Mouse (Mus musculus): Measurements from ENCODE around the gene Pde4d.

The Pde4d gene

DNA sequence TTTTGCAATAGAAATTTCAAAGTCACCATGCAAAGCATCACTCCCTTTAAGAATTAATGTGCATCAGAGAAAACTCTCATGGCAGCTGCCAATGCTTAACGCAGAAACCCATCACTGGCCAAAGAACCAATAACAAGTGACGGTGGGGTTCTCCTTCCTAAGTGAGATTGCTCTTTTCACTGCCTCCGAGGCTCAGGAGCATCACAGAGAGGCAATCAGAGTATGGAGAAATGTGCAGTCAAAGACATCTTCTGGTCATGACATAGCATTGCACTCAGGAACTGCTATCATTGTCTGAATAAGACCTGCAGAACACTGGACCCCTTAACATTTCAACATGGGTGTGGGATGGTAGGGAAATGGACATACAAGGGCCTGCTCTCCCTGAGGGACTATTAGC, 892.2 kb downstream of the Pde4d start:
- DNase-seq: no peak

DNA sequence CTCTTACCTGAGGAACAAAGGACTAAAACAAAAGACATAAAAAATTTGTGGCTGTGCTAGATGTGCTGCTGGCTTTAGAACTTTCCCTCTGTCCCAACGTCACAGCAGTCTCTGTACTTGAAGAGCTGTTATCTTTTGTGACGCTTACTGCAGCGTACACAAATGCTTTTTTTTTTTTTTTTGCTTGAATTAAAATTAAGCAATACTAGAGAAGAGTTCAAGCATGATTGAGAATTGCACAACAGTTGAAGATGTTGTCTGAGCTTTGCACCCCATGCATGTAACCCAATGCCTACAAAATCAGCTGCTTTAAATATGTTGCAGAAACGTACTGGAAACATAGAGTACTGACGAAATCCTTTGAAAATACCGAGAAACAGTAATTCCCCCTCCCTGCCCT, 892.7 kb downstream of the Pde4d start:
- no peak for DNase-seq

DNA sequence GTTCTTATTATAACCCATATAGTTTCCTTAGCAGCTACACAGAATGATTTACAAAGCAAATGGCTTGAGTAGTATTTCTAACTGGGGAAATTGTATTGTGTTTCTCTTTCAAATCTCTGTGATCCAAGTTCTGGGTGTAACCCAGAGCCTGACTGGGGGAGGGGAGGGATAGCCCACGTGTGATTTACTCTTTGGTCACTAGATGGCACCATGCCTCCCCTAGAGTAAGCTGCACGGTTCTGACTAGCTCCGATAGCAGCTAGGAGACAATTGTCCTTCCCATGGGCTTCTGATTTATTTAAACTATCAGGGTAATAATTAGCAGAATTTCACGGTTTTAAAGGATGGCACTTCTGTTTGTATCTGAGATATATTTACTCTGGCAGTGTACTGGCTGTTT, 893.8 kb downstream of the Pde4d start:
- peak; percentile 81 for DNase-seq

DNA sequence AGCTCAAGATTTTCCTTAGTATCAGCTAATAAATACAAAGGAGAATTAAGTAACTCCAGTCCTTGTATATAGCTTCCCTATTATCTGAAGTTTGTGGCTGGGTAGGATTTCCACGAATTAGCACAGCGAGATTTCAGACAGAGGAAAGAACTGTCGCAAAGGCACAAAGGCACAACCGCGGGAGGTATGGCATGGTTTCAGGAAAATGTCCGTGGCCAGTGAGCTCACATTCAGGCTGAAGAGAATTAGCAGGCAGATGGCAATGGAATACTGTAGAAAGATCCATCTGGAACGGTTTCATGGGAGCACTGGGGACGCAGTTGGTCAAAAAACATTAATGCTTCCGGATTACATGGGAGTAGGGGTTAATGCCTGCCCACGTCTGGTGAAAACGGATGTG, 898.0 kb downstream of the Pde4d start:
- no peak for DNase-seq

DNA sequence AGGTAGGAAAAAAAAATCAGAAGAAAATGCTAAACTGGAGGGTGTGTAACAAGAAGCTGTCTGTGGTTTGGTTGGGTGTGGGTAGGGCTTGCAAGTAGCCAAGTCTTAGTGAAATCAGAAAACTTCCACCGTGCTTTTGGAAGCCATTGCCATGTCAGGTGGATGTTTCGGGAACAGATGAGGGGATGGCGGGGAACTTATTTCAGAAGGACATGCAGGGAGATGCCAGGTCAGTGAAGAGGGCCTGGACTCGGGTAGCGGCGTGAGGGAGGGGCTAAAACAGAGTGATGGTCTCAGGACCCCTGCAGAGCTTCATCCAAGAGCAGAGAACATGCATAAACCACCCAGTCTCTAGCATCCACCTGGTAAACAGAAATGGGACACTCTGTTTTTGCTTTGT, 898.6 kb downstream of the Pde4d start:
- DNase-seq: no peak

DNA sequence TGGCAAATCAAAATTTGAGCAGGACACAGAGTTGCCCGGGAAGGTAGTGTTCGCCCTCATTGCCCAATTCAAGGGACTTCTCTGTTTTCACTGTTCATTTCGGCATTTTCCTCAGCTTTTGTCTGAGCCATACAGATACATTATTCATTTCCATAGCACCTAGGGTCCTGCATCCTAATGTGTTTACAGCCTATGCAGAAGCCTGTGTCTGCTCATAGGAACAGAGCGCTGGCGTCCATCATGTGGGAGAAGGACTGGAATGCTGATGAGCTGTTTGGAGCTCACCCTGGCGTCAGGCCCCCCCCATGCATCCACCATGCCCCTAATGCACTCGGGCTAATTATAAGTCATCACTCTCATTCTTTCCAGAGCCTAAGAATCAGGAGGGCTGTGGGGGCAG, 900.4 kb downstream of the Pde4d start:
- DNase-seq: no peak

DNA sequence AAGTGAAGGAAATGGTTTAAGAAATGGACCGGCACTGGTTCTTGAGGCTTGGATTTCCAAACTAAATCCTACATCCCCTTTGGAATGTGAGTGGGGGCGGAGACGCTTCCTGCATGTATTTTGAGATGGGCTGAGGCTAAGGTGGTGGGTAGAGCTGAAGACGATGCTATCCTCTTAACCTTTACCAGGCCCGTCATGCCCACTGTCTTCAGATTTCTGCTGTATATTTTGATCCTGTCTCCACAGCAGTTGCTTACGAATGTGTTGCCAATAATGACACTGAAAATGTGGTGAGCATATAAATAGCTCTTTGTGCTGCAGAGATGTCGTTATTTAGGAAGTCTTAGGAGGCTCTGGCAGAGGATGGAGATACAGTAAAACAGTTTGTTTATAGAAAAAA, 904.3 kb downstream of the Pde4d start:
- no peak for DNase-seq

DNA sequence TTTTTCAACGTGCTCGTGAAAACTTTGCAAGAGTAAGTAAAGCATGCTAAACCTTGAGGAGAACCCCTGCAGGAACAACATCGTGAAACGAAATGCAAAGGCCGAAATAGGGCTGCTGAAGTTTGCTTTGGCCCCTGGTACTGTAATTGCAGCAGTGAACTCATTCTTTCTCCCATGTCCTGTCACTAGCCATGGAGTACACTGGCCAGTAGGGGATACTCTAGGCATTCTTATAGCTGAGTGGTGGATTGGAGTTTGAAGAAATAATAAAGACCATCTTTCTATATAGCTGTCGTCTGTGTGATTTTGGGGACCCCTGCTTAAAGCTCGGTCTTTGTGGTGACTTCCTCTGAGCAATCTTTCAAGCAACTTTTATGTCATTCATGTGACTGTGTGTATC, 906.5 kb downstream of the Pde4d start:
- no peak for DNase-seq

DNA sequence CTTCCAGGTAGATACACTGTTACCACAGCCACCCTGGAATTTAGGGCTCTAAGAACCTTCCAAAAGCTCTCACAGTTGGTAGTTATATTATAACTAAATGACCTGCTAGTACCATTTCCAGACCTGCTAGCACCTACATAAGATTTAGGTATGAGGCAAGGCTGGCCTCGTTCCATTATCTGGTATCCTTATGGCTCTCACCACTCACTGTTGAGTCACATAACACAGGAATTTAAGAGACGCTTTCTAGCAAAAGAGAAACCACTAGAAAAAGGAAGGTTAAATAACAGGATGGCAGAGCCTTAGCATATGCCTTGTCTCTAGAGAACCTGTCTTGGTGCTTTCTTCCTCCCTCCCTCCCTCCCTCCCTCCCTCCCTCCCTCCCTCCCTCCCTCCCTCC, 910.2 kb downstream of the Pde4d start:
- DNase-seq: no peak

DNA sequence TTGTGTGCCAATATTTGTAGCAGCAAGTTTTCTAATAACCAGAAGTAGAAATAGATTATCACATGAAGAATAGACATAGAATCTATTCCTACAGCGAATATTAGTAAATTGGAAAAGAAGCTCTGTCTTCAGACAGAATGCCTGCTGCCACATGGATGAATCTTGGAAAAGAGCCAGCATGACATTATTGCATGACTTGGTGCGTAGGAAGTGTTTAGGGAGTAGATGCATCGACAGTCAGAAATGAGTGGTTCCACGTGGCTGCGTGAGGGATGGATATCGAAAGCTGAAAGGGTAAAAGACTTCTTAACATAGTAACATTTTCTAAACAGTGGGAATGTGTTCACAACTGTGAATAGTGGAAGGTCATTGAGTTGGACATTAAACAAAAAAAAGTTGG, 912.6 kb downstream of the Pde4d start:
- no peak for DNase-seq

DNA sequence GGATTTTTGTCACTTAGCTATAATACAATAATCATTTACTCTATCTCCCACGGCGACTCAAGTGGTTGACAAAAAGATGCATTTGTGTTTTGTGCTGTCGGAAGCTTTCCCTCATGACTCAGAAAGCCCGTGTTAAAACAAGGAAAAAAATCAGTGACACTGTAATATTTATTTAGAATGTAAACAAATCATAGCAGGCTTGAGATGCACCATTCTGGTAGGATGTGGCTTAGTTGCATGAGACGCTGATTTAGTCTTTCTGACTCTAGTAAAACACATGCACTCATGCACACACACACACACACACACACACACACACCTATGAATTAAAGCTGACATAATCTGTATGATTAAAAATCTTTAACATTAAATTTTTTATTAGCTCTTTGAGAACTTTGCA, 924.7 kb downstream of the Pde4d start:
- DNase-seq: no peak

DNA sequence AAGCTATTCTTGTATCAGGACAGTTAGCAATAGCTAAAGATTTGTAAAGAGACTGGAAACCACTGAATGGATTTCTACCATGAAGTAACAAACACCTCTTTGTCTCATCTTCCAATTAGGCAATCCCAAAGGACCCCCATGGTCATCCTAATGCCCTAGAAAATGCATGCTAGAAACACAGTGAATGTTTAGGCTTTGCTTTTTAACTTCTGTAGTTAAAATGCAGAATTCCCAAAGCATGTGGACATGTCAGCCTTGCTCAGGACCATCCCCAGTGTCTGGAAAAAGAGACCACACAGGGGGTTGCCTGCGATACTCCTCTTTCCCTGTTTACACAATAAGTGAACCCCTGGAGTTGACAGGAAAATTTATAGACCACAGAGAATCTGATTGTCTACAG, 926.9 kb downstream of the Pde4d start:
- no peak for DNase-seq

DNA sequence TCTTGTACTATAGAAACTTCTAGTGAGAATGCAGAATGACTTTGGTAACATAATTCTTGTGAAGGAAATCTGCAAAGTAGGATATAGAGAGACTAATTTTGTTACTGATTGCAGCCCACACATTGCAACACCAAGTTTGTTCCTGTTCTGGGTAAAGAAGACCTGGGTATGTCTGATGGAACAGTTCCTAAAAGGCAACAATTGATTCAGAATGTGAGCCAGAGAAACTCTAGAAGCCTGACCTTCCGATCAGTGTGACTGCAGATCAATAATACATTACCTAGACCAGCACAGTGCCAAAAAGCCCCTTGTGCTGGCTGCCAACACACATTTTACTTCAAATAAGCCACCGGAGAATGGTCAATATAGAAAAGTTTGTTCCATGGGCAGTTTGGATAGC, 930.4 kb downstream of the Pde4d start:
- DNase-seq: no peak

DNA sequence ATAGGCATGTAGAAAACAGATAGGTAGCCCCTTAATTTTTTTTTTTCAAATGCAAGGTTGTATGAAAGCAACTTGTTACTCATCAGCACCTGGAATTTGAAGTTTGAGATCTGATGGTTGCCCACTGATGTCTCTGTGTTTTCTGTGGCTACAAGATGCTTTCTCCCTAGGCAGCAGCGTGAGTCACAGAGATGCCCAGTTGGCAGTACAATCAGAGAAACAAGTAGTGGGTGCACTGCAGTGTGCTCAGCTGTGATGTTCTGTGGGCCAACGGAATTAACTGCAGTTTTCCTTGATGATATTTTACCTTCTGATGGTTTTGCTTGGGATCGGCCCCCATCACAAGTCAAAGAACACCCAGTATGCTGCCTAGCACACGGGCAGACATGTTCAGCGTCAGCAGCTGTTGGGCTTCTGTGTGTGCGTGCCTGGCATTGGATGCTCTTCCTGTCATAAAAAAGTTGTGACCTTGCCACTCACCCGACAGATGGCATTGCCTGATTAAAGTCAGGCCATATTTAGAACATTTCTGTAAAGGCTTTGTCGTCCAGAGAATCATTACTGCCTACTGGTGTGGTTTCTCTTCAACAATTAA, 939.0 kb downstream of the Pde4d start:
- no peak for DNase-seq

DNA sequence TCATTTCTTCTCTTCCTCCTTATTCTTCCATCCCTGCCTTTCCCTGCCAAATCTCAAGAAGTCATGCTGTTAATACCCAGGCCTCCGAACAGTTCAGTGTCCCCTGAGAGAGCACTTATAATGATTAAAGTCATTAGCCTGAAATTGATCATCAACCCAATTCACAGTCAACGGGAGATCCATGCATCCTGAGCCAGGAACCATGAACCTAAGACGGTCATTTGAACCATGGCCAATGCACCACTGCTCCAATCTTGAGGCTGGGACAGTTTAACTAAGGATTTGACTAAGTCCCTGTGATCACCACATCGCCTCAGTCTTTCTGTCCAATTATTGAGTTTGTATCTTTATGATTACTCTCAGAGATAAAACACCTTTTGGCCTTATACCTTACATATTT, 952.6 kb downstream of the Pde4d start:
- peak; percentile 8 for DNase-seq

DNA sequence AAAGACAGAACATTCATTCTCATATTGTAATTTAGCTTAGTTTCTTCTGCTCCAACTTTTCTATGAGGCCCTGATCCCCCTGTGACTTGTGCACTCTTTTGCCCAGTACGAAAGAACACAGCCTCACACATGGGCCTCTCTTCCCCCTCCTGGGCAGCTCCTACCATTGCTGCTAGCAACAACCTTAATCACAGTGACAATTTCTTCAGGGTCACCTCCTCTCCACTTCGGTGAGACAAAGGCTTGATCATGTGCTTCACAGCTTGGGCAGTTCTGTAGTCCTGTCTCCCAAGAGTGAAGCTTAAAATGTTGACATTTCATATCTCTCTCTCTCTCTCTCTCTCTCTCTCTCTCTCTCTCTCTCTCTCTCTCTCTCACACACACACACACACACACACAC, 953.2 kb downstream of the Pde4d start:
- no peak for DNase-seq

DNA sequence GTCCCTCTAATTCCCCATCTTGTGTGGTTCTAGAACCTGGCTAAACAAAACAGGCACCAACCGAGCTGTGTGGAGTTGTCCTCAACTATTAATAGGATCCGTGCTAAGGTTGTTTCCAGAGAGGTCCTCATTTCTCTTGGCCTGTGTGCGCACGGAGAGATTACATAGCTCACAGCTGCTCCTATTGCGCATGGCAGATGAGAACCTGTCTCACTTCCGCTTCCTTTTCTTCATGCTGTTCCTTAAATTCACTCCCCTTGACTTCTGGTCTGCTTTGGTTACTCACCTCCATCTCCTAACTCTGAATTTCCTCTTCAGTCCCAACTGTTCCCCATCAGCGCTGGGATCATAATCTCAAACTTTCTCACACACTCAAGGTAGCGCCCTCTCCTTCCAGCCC, 956.6 kb downstream of the Pde4d start:
- no peak for DNase-seq

DNA sequence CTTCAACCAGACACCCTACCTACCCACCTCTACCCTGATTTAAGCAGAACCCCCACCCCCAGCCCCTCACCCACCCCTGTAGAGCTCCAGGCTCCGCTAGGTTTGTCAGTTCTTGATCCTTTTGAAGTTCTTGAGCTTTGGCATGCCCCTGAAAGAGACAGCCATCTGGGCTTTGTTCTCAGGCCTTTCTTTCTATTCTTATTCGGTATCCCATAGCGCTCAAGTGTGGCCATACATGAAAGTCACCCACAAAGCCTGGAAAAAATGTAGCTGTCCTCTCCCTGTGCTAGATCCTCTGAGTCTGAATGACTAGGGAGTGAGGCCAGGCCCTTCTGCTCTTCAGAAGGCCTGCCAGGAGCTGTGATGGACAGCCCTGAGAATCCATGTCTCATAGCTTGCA, 957.6 kb downstream of the Pde4d start:
- no peak for DNase-seq

DNA sequence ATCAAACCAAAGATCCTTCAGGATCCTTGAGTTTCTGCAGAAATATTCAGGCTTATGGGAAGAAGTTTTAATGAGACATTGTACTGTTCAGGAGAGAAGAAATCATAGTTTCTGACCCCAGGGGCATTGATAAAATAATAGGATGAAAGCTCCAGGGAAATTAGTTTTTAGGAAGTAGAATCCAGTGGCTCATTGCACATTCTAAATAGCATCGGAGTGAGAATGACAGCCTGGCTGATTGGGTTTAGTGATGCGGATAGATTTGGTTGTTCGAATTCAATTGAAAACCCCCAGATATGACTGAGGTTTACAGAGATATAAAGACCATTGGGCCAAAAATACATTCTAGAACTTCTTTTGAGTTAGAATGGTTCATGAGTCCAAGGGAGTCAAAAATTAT, 970.7 kb downstream of the Pde4d start:
- DNase-seq: no peak

DNA sequence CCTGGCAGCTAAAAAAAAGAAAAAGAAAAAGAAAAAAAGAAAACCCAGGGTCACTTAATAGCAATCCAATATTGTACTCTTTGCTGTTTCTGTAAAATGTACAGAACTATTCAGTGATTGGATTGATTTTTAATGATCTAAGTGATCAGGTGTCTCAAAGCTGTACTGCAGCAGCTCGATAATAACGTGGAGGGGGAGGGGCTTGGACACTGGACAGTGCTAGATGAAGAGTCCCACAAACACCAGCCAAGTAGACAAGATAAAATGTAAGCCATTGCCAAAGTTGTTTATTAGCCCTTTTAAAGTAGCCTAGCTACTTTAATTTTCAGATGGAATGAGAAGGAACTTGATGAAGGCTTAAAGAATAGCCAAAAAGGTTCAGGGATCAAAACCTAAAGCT, 975.2 kb downstream of the Pde4d start:
- DNase-seq: no peak

DNA sequence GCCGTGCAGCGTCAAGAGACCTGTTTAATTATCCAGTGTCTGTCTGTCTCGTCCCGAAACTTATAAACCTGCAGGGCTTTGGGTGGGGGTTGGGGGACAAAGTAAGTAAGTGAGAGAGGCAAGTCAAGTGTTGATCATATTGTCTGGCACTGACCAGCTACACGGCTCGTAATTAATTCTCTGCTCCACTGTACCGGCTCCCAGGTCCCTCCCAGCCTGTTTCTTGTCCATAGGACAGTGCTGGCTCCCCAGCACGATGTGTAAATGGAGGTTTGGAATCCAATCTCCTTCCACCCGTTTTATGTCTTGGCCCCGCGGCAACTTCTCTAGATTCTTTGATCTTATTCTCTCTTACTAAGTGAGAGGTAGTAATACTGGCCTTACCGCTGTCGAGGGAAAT, 975.8 kb downstream of the Pde4d start:
- peak; percentile 24 for DNase-seq

DNA sequence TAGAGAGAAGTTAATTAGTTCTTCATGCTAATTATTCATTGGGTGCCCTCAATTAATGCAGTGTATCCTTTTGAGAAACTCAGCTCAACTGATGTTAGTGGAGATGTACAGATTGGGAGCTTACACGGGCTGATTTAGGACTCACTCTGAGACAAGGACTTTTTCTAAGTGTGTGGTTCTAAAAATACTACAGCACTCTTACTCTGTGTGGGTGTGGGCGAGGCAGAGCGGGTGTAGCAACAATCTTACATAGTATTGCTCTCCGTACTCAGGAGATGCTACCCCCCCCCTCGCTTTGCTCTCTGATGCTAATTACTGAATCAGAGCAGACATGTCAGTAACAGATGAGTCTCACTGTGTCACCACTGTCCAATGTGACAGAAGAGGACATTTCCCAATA, 976.3 kb downstream of the Pde4d start:
- no peak for DNase-seq

DNA sequence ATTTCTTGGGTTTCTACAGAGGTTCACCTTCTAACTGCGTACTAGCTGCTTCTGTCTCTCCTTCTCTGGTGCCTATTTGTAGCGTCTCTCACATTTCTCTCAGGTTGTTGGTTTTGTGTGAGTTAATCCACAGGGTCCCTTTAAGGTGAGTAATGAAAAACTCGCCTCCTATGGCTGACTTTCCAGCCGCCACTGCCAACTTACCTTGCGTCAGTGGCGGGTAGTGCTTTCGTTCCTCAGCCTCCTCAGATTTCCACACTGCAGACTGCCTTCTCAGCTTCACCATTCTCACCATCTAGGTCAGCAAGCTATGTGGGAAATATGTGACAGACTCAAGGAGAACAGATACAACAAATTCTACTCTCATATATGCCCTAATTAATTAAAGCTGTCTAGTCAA, 977.8 kb downstream of the Pde4d start:
- no peak for DNase-seq

DNA sequence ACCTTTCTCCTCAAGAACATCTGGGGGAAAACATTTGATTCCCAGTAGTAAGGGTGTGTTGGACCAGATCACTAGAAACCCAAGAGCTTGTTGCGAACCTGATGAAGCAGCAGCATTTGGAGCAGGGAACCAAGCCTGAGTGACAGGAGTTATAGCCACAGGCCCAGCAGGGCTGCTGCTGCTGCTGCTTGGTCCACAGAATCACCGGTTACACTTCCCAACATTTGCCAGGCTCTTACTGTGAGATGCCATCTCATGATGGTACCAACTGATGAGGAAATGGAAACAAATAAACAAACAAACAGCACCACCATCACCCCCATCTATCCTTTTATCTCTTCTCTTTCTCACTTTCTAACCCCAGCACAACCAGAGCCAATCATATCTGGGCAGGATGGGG, 979.8 kb downstream of the Pde4d start:
- DNase-seq: no peak

DNA sequence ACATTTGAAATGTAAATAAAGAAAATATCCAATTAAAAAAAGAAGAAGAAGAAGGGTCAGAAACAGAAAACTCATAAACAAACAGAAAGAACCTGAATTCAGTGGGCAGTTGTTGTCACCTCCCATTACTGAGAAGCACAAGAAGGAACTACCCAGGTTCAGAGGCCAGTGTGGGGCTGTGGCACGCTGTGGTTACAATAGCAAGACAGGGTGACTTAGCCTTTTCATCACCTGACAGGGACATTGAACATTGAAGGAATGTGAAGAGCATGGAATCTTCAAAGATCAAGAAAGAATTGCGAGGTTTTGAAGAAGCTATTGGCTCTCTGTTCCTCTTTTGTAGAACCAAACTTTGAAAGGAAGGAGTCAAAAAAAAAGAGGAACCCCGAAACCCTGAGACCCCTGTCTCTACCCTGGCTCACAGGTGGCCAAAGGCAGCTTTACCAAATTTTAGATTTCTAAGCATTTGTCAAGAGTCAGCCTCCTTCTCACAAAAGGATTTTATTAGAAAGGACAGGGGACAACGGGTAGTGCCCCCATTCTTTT, 987.6 kb downstream of the Pde4d start:
- no peak for DNase-seq
